Mouse (Mus musculus) limb, embryonic 14.5 days (tissue): Measurements from ENCODE around the gene Slc35d3. TPM values are rescaled to one million over a fixed set of nuclear protein-coding genes. Genes with fewer than 3 reads are reported as not detected.

Experiments
- ATAC-seq: fragments of 200-750 bp; cut with Nextera tagmentation; 2 replicates; pipeline ENCODE4 v1.8.0; 2017; ENCODE audit warnings: low read depth, moderate number of reproducible peaks, moderate TSS enrichment; ENCODE audit not compliant: low FRiP score
- DNase-seq: peaks from one replicate; pipeline ENCODE4 v3.0.0-alpha.2; 2015; ENCODE audit warnings: low spot score
- H3K27ac ChIP-seq: fragments of 300-500 bp; sonication (generic); replicated peaks from 2 replicates; pipeline ENCODE4 v1.5.1; 2014; ENCODE audit warnings: low read depth, mild to moderate bottlenecking, low read length, moderate library complexity, mixed read lengths
- H3K27me3 ChIP-seq: fragments of 300-500 bp; sonication (generic); 2 replicates; pipeline ENCODE4 v1.6.1; 2014; ENCODE audit warnings: low read length, mixed read lengths; ENCODE audit not compliant: control insufficient read depth, insufficient read depth
- H3K36me3 ChIP-seq: fragments of 300-500 bp; sonication (generic); 2 replicates; pipeline ENCODE4 v1.6.1; 2014; ENCODE audit warnings: mild to moderate bottlenecking, low read length, moderate library complexity, mixed read lengths; ENCODE audit not compliant: control insufficient read depth, insufficient read depth
- H3K4me1 ChIP-seq: fragments of 300-500 bp; sonication (generic); 2 replicates; pipeline ENCODE4 v1.6.1; 2014; ENCODE audit warnings: antibody characterized with exemption, low read length, mixed read lengths; ENCODE audit not compliant: control insufficient read depth, insufficient read depth
- H3K4me2 ChIP-seq: fragments of 300-500 bp; sonication (generic); replicated peaks from 2 replicates; pipeline ENCODE4 v1.6.1; 2014; ENCODE audit warnings: low read depth, mild to moderate bottlenecking, low read length, moderate library complexity; ENCODE audit not compliant: severe bottlenecking
- H3K4me3 ChIP-seq: fragments of 300-500 bp; sonication (generic); replicated peaks from 2 replicates; pipeline ENCODE4 v1.5.1; 2014; ENCODE audit warnings: low read length
- H3K9ac ChIP-seq: fragments of 300-500 bp; sonication (generic); 2 replicates; pipeline ENCODE4 v1.6.1; 2014; ENCODE audit warnings: mild to moderate bottlenecking, low read depth, low read length, moderate library complexity; ENCODE audit not compliant: severe bottlenecking
- H3K9me3 ChIP-seq: fragments of 300-500 bp; sonication (generic); 2 replicates; pipeline ENCODE4 v1.6.1; 2016; ENCODE audit warnings: low read length; ENCODE audit not compliant: control insufficient read depth
- POLR2A ChIP-seq: fragments of 200-500 bp; IDR thresholded peaks from 2 replicates; pipeline ENCODE4 v1.8.0; 2012; ENCODE audit warnings: inconsistent platforms, mild to moderate bottlenecking, moderate library complexity, borderline replicate concordance; ENCODE audit not compliant: insufficient read depth, insufficient read length; ENCODE audit errors: extremely low read depth
- WGBS: fragments of 180-500 bp; shearing (Covaris S2); extraction: QIAGEN DNeasy Blood & Tissue Kit; methylation state at CpG from one replicate; pipeline ENCODE4 v1.1.7; 2014; 5-methylcytosine and 5-hydroxymethylcytosine counted together
- polyA plus RNA-seq, 2 experiments: library from polyadenylated mRNA; depleted of rRNA in 1 of 2; stranded (reverse) in 1 of 2; unstranded in 1 of 2; fragments of >200 nt; fragmentation: Nextera tagmentation in 1 of 2; extraction: Ambion mirVana in 1 of 2; gene quantifications; 2 replicates each; pipeline versions ENCODE4 v1.2.1 to v1.2.3; 2012 to 2014

The Slc35d3 gene
- polyA plus RNA-seq, 2 experiments = 1.4 to 2.3 TPM

- Histone ChIP-seq H3K9ac (no peak overlapping the region), H3K4me2 (no peak overlapping the region), H3K4me1 (no peaks in the 10 kb centered on the region), H3K4me3 (no peak overlapping the region), H3K27ac (no peak overlapping the region), H3K36me3 (no peaks in the 10 kb centered on the region), H3K27me3 (no peaks in the 10 kb centered on the region), H3K9me3 (no peaks in the 10 kb centered on the region)
- ATAC-seq = no peak
- no peak for TF ChIP-seq POLR2A
- 99% methylated on average over 6 of the region's 6 CpGs for WGBS
- no peak for DNase-seq
Observed at GRCm38 (mm10) chr10:19834222-19834621, 17.0 kb downstream of the Slc35d3 start.

GRCm38 (mm10) chr10:19831072-19831849, 20.0 kb downstream of the Slc35d3 start:
- no peak for ATAC-seq

GRCm38 (mm10) chr10:19820986-19821385, 30.3 kb downstream of the Slc35d3 start:
- Histone ChIP-seq H3K36me3 (no peaks in the 10 kb centered on the region), H3K4me3 (no peak overlapping the region), H3K9ac (no peak overlapping the region), H3K27ac (no peak overlapping the region), H3K9me3 (no peaks in the 10 kb centered on the region), H3K4me1 (no peaks in the 10 kb centered on the region), H3K27me3 (no peaks in the 10 kb centered on the region; the same call in 1 of the 2 replicates), H3K4me2 (no peak overlapping the region)
- no peak for DNase-seq
- no peak for TF ChIP-seq POLR2A
- ATAC-seq = no peak
- WGBS = 51% methylated on average over 3 of the region's 3 CpGs

More at GRCm38 (mm10) chr10:19831072-19831849, 20.0 kb downstream of the Slc35d3 start:
- Histone ChIP-seq H3K36me3 (no peaks in the 10 kb centered on the region), H3K27ac (no peak overlapping the region), H3K4me1 (0 out of 2 replicates have a peak, but pooled peaks cover 2% of the 10 kb centered on the region), H3K4me2 (no peak overlapping the region), H3K4me3 (no peak overlapping the region), H3K9me3 (no peaks in the 10 kb centered on the region), H3K9ac (no peak overlapping the region), H3K27me3 (no peaks in the 10 kb centered on the region)
- DNase-seq = no peak
- no peak for TF ChIP-seq POLR2A
- WGBS = 86% methylated on average over 5 of the region's 5 CpGs

GRCm38 (mm10) chr10:19818723-19819355, 32.4 kb downstream of the Slc35d3 start:
- 53% methylated on average over 16 of the region's 16 CpGs for WGBS
- DNase-seq = no peak
- Histone ChIP-seq H3K27me3 (no peaks in the 10 kb centered on the region; the same call in 1 of the 2 replicates), H3K9me3 (no peaks in the 10 kb centered on the region), H3K4me2 (no peak overlapping the region), H3K36me3 (no peaks in the 10 kb centered on the region), H3K9ac (no peak overlapping the region), H3K4me3 (no peak overlapping the region), H3K27ac (no peak overlapping the region), H3K4me1 (no peaks in the 10 kb centered on the region)
- ATAC-seq = no peak
- no peak for TF ChIP-seq POLR2A

GRCm38 (mm10) chr10:19815371-19815770, 35.9 kb downstream of the Slc35d3 start:
- DNase-seq (no peak), ATAC-seq (no peak)
- Histone ChIP-seq H3K4me1 (no peaks in the 10 kb centered on the region), H3K4me2 (no peak overlapping the region), H3K27ac (no peak overlapping the region), H3K9me3 (no peaks in the 10 kb centered on the region), H3K4me3 (no peak overlapping the region), H3K9ac (no peak overlapping the region), H3K27me3 (no peaks in the 10 kb centered on the region; the same call in 1 of the 2 replicates), H3K36me3 (no peaks in the 10 kb centered on the region)
- 19% methylated on average over 8 of the region's 8 CpGs for WGBS
- TF ChIP-seq POLR2A = no peak
